Mouse (Mus musculus): Measurements from ENCODE around the gene Slc39a12. TPM values are rescaled to one million over a fixed set of nuclear protein-coding genes. Genes with fewer than 3 reads are reported as not detected.
A peak's percentile ranks its signal among the peaks of the same experiment; 100 is the strongest.

The Slc39a12 gene
- total RNA-seq (2021) = 0.11 and 0.19 TPM in 2 replicates
- long read RNA-seq, experiment 1, partial matches to known transcripts = 0 of 1 reads
- long read RNA-seq, experiment 1, other reads (novel, unspliced or antisense) = 1 of 1 reads
- long read RNA-seq, experiment 2 = 0 reads

GRCm38 (mm10) chr2:14388162-14388561 is at the start of gene Slc39a12:
TSS of gene Slc39a12 (plus strand) at chr2:14388316.
- no peak for DNase-seq

GRCm38 (mm10) chr2:14341652-14342308 is 46.3 kb upstream of the Slc39a12 start:
- DNase-seq = peak; percentile 80

- no peak for DNase-seq
These were observed 45.7 kb upstream of the Slc39a12 start for GRCm38 (mm10) chr2:14342309-14342839.

GRCm38 (mm10) chr2:14388856-14389255 is 740 bp downstream of the Slc39a12 start:
- no peak for DNase-seq

DNA sequence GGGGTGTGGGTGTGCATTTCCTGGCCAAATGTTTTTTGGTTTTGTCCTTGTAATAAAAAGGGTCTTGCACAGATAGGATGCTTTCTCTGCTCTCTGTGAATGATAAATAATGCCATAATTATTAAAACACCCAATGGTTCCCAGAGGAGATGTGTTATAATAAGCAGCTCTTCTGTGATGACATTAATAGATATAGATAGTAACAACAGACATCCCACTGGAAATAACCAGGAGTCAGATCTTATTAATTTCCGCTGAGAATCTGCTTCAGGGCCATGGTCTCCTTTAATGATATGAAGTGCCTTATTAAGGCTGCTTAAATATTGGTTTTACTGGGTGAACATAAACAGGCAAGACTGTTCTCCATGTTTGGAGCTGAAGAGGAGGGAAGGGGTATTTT is 2.8 kb downstream of the Slc39a12 start:
- no peak for DNase-seq

DNA sequence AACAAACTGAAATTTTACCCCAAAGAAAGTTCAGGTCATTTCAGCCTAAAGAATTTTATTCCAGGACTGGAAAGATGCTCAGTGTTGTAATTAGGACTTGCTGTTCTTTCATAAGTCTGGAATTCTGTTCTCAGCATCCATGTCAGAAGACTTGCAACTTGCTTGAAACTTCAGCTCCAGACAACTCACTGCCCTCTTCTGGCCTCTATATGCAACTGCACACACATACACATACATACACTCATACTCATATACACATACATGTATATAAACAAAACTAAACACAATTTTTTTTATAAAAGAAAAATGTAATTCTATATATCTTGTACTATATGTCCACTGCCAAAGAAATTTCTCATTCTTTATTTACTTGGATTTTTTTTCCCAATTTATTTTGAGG is 14.9 kb downstream of the Slc39a12 start:
- no peak for DNase-seq

- DNase-seq = no peak
These were observed 40.9 kb downstream of the Slc39a12 start for GRCm38 (mm10) chr2:14428987-14429386.

DNA sequence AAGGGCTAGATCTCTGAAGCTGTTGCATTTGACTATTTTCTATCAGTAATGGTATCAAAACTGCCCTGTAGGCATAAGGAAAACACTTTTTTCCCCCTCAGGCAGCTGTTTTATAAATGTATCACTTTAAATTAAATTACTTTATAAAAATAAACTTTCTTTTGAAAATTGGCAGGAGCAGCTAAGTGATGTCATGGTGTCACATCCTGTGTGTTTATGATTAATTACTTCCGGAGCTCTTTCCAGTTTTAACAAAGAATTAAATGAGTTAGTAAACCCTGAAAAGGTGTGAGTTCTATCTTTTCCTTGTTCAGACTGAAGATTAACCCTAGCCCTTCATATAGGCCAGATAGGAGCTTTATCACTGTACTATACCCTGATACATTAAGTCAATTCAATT is 59.2 kb downstream of the Slc39a12 start:
- no peak for DNase-seq

- peak; percentile 9 for DNase-seq
These were observed 62.8 kb downstream of the Slc39a12 start for GRCm38 (mm10) chr2:14450866-14451265.

GRCm38 (mm10) chr2:14454946-14455631 is 67.0 kb downstream of the Slc39a12 start:
- DNase-seq = peak; percentile 40

DNA sequence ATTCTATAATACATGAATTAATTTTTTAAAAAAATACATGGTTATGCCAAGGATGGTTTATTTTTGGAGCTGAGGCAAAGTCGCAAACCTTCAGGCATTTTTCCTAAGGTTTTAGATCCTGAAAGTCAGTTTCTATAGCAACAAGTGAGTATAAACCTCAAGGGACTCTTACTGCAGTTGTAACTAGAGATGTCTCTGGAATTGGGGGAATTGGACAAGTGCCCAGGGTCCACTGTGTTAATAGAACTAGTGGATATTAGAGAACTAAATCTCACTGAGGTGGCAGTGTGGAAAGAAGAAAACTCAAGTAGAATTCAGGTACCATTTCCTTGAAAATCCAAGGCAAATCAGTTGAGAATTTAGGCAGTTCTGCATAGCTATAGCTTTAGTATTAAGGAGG is 76.3 kb downstream of the Slc39a12 start:
- peak; percentile 10 for DNase-seq

GRCm38 (mm10) chr2:14494132-14494531 is 106.0 kb downstream of the Slc39a12 start:
- peak; percentile 32 for DNase-seq

GRCm38 (mm10) chr2:14496150-14496549 is 108.0 kb downstream of the Slc39a12 start:
- no peak for DNase-seq

- DNase-seq = no peak
These were observed 114.4 kb downstream of the Slc39a12 start for GRCm38 (mm10) chr2:14502482-14502881.

- DNase-seq = no peak
These were observed 130.1 kb downstream of the Slc39a12 start for GRCm38 (mm10) chr2:14518237-14518636.

GRCm38 (mm10) chr2:14534325-14535077 is 146.4 kb downstream of the Slc39a12 start:
- DNase-seq = peak; percentile 33

GRCm38 (mm10) chr2:14535246-14535671 is 147.1 kb downstream of the Slc39a12 start:
- DNase-seq = no peak

GRCm38 (mm10) chr2:14537781-14538180 is 149.7 kb downstream of the Slc39a12 start:
- no peak for DNase-seq

GRCm38 (mm10) chr2:14543355-14543754 is 155.2 kb downstream of the Slc39a12 start:
- peak; percentile 91 for DNase-seq

DNA sequence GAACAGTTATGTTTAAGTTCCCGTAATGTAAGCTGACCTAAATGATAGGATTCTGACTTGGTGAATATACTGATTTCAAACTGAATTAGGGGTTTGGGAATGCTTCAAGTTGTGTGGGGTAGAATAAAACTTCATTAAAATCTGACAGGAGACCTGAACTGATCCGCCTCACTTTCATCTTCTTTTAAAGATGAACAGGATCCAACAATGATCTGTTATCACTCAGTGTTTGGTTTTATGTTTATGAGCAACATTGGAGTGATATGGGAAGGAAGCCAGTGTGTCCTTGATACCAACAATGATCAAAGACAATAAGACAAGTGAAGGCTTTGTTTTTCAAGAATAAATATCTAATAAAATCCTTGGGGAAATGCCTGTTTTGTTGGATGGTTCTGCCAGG is 155.7 kb downstream of the Slc39a12 start:
- no peak for DNase-seq
